Mouse (Mus musculus): ENCODE measurements around the gene Cdk17.

Gene Cdk17

DNA sequence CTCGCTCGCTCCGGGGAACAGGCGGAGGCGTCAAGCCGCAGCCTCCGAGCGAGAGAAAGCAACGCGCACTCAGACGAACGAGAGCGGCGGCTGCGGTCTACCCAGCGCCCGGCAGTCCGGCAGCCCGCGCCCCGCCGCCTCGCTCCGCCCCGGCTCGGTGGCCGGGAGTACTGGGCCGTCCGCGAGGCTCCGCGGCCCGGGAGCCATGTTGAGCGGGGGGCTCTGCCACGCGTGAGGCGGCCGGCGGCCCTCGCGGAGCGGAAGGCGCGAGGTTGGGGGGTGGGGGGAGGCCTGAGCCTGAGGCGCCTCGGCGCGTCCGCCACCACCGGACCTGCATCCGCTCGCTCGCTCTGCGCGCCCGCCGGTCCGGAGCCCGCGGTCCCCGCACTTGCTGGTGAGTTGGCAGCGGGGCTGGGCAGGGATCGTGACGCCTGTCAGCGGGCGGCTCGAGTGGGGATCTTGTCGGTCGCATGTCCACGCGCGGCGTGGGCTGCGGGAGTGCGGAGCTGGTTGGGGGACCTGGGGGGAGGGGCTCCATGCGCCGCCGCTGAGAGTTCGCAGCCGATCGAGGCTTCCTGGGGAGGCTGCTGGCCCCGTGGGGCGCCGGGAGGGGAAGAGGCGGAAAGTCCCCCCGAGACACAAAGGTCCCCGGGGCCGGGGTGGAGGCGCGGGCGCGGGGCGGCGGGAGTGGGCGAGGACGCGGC, at the start of gene Cdk17:
Cdk17 (plus strand) TSS at position 69 of the 704 bp plus-strand sequence.
- peak; percentile 98 for DNase-seq

DNA sequence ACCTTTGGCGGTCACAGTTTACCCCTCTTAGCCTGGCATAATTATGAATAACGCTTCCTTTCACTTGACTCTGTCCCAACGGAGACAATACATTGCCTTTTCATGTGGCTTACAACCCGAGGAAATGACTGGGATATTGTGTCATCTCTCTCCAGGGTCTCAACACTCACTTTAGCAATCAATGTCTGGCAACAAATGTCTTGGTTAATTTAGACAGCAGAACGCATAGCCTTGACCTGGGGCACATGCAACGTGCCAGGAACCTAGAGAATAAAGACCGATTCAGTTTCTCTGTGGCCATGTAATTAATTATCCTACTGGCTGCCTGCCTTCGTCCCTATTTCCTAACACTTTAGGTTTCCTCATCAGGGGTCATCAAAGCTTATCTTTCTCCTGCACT, 49.3 kb upstream of the Cdk17 start:
- DNase-seq = no peak

DNA sequence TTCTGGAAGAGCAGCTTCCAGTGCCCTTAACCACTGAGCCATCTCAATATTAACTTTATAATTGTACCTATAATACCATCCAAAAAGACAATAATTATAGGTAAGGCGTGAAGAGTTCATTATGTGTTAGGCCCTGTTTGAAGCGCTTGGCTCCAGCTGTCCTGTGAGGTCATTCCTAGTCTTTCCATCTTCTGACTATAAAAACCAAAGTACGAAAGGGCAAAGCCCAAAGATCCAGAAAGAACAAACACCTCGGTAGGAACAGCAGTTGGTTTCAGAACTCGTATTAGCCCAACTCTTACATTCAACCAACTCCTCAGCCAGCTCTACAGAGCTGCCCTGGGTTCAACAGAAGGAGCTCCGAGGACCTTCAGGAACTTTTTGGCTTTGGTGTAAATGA, 48.7 kb upstream of the Cdk17 start:
- DNase-seq = no peak

DNA sequence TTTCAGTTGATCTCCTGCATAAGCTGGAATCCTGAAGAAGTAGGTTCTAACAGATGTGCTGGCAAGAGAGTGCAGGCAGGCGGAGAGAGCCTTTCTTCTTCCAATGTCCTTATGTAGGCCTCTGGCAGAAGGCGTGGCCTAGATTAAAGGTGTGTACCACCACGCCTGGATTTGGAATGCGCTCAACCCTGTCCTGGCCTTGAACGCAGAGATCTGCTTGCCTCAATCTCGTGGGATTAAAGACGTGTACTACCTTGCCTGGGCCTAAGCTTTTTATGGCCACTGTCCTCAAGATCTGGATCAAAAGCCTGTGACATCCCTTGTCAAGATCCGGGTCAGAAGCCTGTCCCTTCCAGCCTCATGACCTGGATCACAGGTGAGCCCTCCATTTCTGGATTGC, 46.7 kb upstream of the Cdk17 start:
- DNase-seq = peak; percentile 31

DNA sequence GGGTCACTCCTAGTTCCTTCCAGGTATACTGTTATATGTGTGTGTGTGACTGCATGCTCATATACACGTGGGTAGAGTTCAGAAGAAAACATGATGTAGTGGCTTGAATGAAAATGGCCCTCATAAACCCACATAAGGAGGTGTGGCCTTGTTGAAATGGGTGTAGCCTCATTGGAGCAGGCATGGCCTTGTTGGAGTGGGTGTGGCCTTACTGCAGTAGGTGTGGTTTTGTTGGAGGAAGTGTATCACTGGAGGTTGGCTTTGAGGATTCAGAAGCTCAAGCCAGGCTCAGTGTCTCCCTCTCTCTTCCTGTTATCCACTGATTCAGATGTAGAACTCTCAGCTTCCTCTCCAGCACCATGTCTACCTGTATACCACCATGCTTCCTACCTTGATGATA, 45.9 kb upstream of the Cdk17 start:
- peak; percentile 45 for DNase-seq

DNA sequence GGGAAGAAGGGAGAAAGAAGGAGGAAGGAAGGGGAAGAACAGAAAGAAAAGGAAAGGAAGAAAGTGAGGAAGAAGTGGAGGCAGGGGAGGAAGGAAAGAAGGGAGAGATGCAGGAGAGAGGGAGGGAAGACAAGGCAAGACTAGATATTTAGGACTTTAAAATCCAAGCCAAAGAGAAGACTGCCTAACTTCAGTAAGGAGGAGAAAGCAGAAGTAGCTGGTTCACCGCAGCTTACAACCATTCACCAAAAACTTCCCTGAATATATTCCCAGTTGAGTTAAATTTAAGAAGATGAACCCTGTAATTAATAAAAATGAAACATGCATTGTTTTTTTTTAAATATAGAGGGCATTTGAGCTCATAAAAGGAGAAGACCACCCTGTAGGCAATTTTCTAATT, 44.9 kb upstream of the Cdk17 start:
- DNase-seq = no peak

DNA sequence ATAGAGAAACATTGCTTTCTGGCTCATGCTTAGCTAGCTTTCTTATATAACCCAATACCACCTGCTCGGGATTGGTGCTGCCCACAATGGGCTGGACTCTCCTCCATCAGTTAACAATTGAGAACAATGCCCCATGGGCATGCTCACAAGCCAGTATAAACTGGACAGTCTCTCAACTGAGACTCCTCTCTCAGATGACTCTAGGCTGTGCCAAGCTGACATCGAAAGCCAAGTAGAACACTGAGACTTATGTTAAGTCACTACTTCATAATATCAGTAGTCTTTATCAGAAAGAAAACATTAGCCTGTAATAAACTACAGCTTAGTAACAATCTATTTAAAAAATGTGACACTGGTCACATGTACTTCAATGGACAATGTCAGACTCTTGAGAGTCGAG, 44.0 kb upstream of the Cdk17 start:
- DNase-seq = no peak

DNA sequence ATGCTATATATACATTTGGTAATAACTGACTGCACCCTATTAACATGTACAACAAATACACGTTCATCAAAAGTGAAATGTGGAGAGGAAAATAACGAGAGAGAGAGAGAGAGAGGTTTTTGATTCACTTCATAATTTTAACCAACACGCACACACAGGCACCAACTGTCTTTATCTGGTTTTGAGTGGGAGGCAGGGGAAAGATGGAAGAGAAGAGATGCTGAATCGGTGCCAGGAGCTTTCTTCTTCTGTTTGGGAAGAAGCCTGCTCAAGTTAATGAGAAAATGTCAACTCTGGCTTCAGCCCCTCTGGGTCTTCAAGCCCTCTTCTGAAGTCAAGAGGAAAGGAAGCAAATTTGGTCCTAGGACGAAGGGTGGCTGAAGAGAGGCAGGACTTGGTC, 40.9 kb upstream of the Cdk17 start:
- DNase-seq = peak; percentile 66

DNA sequence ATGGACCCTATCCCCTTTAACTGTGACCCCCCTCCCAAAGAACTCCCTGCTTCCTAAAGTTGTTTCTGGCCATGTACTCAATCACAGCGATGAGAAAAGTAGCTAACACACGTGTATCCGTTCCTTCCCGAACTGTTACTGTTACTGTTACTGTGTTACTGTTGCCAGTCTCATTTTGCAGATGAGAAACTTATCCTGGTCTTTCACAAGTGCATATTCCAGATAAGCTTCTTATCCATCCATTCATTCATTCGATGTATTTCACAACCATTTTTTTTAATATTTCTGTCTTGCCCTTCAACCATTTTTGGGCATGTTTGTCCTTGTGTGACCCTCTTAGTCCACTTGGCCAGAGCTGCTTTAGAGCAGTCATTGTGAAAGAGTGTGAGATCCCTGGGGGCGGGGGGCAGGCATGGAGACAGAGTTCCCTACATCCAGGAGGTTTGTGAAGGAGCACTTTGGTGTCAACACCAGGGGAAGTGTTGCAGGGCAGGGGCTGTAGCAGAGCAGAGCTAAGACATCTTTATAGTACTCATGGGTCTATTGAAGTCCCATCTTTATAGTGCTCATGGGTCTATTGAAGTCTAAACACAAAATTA, 39.3 kb upstream of the Cdk17 start:
- peak; percentile 88 for DNase-seq

DNA sequence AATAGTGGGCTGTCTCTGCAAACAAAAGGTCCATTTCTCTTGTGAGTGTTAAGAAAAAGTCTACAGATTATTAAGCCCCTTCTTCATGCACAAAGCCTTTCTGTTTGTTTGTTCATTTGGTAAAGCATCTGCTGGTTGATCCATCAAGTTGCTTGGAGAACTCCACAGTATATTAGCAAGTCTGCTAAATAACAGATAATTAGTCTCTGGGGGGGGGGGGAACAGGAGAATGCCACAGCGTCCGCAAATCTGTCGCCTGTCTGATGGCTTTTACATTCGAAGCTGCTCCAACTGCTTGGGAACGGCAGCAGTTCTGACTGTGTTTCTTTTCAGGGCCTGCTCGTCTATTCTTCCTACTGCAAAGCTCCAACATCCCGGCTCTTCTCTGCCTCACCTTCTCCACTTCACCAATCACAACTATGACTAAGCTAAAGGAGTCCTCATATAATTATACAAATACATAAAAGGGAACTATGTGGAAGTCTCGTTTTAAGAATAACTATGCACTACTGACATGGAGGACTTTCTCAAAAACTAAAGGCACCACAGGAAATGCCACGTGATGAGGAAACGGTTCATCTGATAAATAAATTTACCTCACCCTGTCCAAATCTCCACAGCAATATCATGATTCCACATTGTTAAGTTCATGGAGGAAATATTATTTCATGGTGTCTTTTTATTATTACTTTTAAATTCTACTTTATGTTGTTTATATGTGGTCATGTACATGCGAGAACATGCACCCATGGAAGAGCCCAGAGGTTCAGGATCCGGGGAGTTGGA, 38.1 kb upstream of the Cdk17 start:
- DNase-seq = peak; percentile 48

DNA sequence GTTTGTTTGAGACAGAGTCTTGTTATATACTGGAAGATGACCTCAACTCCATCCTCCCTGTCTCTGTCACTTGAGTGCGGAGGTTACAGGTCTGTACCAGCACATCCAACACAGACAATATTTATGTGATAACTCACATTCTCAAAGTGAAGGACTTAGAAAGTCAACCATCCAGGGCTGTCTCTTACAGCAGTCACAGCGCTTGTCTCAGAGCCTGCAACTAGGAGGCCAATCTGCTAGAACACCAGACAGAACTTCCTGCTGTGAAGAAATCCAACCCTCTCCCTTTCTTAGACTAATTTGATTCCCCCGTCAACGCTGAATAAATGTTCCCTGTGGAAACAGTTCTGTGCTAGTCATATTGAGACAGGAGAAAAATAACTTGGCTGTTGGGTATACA, 37.4 kb upstream of the Cdk17 start:
- peak; percentile 51 for DNase-seq

DNA sequence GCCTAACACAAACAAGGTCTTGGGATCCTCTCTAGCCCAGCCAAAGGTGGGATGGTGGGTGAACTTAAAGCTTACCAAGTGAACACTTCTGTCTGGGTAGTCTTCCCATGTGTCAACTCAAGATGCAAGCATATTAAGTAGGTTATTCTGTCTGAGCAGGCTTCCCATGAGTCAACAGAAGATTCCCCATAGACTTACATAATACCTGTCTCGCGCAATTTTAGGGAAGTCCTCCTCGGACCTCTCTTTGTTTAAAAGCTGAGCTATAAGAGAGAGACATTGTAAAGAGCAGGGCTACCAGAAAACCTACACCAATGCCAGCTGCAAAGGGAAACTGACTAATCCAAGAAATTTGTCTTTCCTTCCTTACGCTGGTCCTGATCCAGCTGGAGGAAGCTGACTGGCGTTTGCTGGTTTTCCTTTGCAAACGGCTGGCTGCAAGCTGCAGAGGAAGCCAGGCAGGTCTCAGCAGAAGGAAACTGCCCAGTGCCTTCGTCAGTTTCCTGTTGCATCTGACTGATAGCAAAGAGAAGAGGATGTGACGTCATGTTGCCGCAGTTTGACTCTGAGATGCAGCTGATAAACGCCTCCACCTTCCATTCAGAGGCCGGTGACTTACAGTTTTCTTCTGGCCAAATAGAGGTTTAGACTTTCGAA, 36.6 kb upstream of the Cdk17 start:
- peak; percentile 99 for DNase-seq

DNA sequence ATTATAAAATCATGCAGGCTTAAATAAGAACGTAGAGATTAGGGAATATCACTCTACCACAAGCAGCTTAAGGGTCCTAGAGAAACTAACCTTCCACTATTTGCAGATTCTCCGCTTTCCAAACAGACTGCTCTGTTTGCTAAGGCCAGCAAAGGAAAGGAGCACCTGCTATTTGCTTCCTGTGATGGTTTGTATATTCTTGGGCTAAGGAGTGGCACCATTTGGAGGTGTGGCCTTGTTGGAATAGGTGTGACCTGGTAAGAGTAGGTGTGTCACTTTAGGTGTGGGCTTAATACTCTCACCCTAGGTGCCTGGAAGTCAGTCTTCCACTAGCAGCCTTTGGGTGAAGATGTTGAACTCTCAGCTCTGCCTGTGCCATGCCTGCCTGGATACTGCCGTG, 34.6 kb upstream of the Cdk17 start:
- no peak for DNase-seq

DNA sequence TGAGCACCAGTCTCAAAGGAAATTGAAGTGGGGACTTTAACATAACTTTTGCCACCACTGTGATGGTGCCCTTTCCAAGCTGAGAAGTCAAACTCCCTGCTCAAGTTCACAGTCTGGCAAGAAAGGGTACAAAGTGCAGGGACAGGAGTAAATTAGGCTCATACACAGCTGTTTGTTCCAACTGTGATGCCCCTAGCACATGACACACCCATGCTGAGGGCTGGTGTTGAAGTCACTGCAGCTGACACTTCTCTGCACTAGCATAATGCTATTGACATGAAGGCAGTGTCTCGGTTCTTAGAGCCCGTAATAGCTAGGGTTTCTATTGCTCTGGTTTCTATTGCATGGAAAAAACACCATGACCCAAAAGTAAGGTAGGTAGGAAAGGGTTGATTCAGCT, 32.1 kb upstream of the Cdk17 start:
- no peak for DNase-seq

DNA sequence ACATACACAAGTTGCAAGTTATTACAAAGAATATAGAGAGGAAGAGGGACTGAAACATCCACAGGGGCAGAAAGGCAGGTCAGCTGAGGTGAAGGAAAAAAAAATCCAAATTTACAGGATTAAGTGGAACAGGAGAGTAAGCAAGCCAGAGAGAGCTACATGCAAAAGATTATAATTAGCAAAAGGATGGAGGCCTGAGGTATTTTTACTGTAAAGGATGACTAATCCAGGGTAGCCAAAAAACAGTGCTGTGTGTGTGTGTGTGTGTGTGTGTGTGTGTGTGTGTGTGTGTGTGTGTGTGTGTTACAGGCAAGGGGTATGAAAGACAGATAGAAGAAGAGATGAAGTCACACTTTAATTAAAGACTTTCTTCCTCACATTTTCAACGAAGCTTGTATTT, 31.3 kb upstream of the Cdk17 start:
- no peak for DNase-seq

DNA sequence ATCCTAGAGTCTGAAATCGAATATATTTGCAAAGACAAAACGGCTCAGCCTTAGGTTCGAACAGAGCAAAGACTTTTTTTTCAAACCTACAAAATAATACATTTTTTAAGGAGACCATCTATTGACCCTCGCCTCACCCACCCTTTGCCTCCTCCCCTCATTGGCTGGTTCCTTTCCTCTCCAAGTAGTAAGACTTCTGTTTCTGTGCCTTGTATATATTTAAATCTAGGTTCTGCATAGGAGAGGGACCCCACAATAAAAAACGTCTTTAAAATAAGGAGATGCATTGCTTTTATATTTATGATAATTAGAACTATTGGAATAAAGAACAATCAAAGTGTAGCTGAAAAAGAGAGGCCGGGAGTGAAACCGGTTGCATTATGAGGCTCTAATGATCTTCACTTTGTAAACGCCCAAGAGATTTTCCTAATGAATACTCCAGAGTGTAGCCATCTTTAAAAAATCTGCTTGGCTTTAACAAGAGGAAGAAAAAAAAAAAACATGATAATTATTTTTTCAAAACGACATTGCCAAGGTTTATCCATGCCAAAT, 30.7 kb upstream of the Cdk17 start:
- DNase-seq = no peak

DNA sequence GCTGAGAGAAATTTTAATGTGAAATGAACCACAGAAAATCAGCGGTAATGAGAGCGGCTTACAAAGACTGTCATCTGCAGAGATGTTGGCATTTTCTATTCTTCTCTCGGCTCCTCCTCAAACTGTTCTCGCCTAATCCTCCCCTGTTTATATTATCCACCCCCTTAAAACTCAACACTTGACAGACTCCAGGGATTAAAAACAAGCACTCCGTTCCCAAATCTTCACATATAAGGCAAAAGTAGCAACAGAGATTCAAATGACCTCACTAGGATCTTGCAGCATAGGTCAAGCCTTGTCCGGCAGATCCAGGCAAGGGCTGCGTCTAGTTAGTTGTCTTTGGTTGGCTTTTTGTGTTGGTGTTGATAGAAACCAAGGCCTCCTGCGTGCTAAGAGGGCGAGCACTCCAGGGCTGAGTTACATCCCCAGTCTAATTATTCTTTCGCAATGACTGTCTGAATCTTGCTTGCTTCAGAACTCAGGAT, 30.2 kb upstream of the Cdk17 start:
- peak; percentile 96 for DNase-seq

DNA sequence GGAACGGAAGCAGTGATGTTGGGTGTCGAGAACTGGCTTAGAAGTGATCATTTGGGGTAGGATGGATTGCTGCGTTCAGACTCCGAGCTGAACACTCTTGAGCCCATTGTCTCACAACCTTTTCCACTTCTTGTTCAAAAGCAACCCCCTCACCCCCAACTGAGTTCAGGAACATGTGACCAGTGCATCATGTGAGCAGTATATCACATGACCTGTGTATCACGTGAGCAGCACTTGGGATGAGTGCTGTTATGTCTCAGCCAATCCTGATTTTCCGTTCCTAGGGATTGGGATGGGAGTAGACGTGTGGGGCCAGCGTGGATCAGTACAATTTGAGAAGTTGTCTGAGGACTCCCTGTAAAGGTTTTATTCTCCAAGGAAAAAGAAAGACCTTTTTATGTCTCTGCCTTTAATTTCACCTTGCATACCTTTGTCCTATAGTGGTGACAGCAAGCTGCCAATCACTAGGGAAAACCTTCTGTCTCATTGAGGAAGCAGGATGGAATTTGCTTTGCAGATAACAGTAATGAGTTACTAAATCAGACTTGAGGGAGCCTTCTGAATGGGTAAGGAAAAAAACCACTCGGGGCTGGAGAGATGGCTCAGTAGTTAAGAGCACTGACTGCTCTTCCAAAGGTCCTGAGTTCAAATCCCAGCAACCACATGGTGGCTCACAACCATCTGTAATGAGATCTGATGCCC, 28.7 kb upstream of the Cdk17 start:
- DNase-seq = no peak

DNA sequence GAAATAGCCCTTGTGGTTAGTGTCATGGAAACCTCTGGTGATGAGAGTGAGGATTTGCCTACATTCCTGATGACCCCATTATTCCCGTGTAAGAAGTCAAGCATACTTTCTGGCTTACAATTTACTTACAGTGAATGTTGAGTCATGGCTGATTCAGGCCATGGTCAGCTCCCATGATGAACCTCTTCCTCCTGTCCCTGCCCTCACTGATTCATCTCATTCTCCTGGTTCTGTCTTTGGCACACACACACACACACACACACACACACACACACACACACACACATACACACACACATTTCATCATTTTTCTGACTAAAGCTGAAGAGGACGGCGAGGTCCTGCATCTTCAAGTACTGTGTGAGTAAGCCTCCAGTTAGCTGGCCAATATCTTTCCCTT, 21.9 kb upstream of the Cdk17 start:
- no peak for DNase-seq

DNA sequence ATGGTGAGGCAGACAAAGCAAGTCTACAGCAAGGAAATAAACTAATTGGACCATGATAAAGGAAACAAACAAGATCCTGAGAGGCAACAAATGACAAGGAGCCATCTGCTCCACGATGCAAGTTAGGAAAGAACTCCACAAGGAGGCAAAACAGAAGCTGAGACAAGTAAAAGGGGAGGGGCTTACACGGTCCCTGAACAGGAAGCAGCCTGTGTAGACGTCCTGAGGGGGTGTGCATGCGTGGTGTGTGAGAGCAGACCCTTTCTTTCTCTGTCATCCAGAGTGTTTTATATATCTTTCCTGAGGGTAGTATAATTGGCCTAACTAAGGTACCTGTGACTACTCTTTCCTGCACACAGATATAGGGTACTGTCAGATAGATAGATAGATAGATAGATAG, 19.9 kb upstream of the Cdk17 start:
- no peak for DNase-seq

DNA sequence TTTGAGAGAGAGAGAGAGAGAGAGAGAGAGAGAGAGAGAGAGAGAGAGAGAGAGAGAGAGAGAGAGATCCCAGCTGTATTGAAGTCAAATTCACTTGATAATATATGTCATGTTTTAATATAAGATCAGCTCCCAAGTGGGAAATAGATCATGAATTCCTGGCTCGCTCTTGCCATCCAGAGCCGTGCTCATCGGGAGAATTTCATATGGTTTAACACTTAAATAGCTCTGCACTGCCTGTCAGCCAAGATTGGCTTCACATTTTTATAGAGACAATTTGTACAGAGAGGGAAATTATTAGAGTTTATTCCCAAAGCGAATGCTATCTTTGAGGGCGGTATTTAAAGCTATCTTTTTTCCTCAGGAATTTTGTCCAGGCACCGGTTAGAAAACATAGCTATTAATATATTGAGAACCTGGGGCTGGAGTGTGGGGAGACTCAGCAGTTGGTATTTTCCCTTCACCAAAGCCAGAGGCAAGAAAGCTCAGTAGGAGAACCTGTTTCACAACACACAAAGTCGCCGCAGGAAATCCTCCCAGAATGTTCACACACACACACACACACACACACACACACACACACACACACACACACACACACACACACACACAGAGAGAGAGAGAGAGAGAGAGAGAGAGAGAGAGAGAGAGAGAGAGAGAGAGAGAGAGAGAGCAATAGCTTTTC, 17.9 kb upstream of the Cdk17 start:
- DNase-seq = no peak
